In the genomic region with DNA sequence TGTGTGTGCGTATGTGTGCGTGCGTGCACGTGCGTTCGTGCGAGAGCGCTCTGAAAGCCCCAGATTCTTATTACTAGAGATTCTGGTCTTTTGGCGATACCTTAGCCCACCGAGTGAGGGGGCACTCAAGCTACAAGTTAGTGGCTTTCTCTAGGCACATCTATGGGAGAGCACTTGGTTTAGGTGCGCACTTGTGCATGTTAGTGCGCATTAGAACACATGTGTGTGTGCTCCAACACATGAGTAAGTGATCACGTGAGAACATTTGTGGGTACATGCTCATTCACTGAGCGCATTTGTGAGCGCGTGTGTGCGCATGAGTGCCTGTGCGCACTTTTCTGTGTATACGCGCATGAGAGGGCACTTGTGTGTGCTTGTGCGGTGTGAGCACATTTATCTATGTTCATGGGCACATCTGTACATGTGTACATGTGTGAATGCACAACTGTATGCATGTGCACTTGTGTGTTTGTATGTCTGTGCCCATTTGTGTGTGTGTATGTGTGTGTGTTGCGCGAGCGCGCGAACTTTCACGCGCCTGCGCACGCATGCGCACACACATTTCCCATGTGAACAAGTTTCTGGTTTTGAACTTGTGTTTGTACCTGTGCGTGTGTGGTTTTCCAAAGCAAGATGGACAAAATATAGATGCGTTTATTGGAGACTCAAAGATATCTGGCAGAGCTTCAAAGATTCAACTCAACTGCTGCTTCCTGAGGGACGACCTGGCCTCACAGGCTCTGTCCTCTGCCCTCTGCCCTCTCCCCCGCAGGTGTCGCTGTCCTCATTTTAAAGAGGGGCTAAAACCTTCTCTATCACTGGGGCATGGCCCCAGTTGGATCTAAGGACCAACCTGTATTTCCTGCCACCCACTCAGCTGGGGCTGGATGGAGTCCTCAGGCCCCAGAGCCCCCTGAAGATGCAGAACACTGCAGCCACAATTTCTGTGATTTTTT, we compare ENCODE assay signal across 8 mouse cellular contexts. TPM values are rescaled to one million over a fixed set of nuclear protein-coding genes. Genes with fewer than 3 reads are reported as not detected.
DNase-seq lines count a peak whose midpoint lies in the region; ATAC-seq and TF ChIP-seq lines count a peak whose summit lies in the region.

No protein-coding gene starts in this region.

- 62% methylated on average over 36 of the region's 36 CpGs for WGBS in thymus, adult 2 months
- WGBS in limb, embryonic 15.5 days = 56% methylated on average over 36 of the region's 36 CpGs
- WGBS in stomach, embryonic 15.5 days = 50% methylated on average over 36 of the region's 36 CpGs

- DNase-seq in thymus, postnatal 0 days (ENCODE audit: low spot score) = peak; percentile 9
- DNase-seq in thymus, adult 2 months = no peak
- DNase-seq in gastrocnemius, postnatal 4 days (ENCODE audit: low spot score in 2 of 2) = no peak
- no peak for DNase-seq in lung, postnatal 4 days

- H3K27ac ChIP-seq in thymus, adult 2 months (ENCODE audit: control insufficient read depth, insufficient read depth, low read length) = no peak overlapping the region
- H3K27ac ChIP-seq in limb, embryonic 15.5 days = no peak overlapping the region
- H3K27ac ChIP-seq in stomach, embryonic 15.5 days = no peak overlapping the region

- peaks cover 9% of the 10 kb centered on the region for H3K36me3 ChIP-seq in erythroblast, embryonic 14.5 days (ENCODE audit: control insufficient read depth)
- no peaks in the 10 kb centered on the region for H3K36me3 ChIP-seq in thymus, adult 2 months (ENCODE audit: control insufficient read depth, insufficient read depth, low read length)
- no peaks in the 10 kb centered on the region for H3K36me3 ChIP-seq in limb, embryonic 15.5 days
- no peaks in the 10 kb centered on the region for H3K36me3 ChIP-seq in stomach, embryonic 15.5 days

- no peak overlapping the region for H3K9ac ChIP-seq in limb, embryonic 15.5 days
- H3K9ac ChIP-seq in stomach, embryonic 15.5 days = no peak overlapping the region

- no peak for TF ChIP-seq CTCF in thymus, adult 2 months (IDR thresholded peaks at IDR 0.05; ENCODE audit: borderline replicate concordance, control insufficient read depth, extremely low read depth, insufficient read depth, low read length, poor library complexity)

- H3K4me2 ChIP-seq in limb, embryonic 15.5 days = peak overlapping the region; percentile 46
- H3K4me2 ChIP-seq in stomach, embryonic 15.5 days = peak overlapping the region; percentile 32

- H3K27me3 ChIP-seq in erythroblast, embryonic 14.5 days (ENCODE audit: control insufficient read depth) = peaks cover 3% of the 10 kb centered on the region; the same call in 1 of the 2 replicates
- no peaks in the 10 kb centered on the region; the same call in 1 of the 2 replicates for H3K27me3 ChIP-seq in thymus, adult 2 months (ENCODE audit: control insufficient read depth, insufficient read depth, low read length)
- H3K27me3 ChIP-seq in limb, embryonic 15.5 days = 0 out of 2 replicates have a peak, but pooled peaks cover 3% of the 10 kb centered on the region
- no peaks in the 10 kb centered on the region for H3K27me3 ChIP-seq in stomach, embryonic 15.5 days (replicated peaks)

- H3K4me3 ChIP-seq in erythroblast, embryonic 14.5 days (replicated peaks) = peak overlapping the region; percentile 57
- H3K4me3 ChIP-seq in thymus, adult 2 months (ENCODE audit: control insufficient read depth, insufficient read depth, low read length) = no peak overlapping the region
- peak overlapping the region; percentile 28 for H3K4me3 ChIP-seq in limb, embryonic 15.5 days
- no peak overlapping the region; the same call in 1 of the 2 replicates for H3K4me3 ChIP-seq in stomach, embryonic 15.5 days (replicated peaks)

- peaks cover 71% of the 10 kb centered on the region for H3K4me1 ChIP-seq in erythroblast, embryonic 14.5 days (ENCODE audit: control insufficient read depth)
- no peaks in the 10 kb centered on the region for H3K4me1 ChIP-seq in thymus, adult 2 months (replicated peaks; ENCODE audit: control insufficient read depth, insufficient read depth, low read length)
- no peaks in the 10 kb centered on the region for H3K4me1 ChIP-seq in limb, embryonic 15.5 days
- H3K4me1 ChIP-seq in stomach, embryonic 15.5 days = no peaks in the 10 kb centered on the region

- peaks cover 5% of the 10 kb centered on the region; the same call in 1 of the 2 replicates for H3K9me3 ChIP-seq in erythroblast, embryonic 14.5 days (ENCODE audit: control insufficient read depth, low read length)
- no peaks in the 10 kb centered on the region for H3K9me3 ChIP-seq in limb, embryonic 15.5 days
- H3K9me3 ChIP-seq in stomach, embryonic 15.5 days = no peaks in the 10 kb centered on the region

- TF ChIP-seq POLR2A in thymus, adult 2 months (IDR thresholded peaks at IDR 0.05; ENCODE audit: control insufficient read depth, extremely low read depth, insufficient read depth, low read length, poor library complexity) = no peak

- no peak for ATAC-seq in erythroblast, adult 5-6 weeks (replicated peaks; ENCODE audit: low FRiP score, poor library complexity, severe bottlenecking)
- ATAC-seq in limb, embryonic 15.5 days (ENCODE audit: insufficient number of reproducible peaks, low FRiP score, low TSS enrichment, low read depth) = no peak
- no peak for ATAC-seq in stomach, embryonic 15.5 days (ENCODE audit: insufficient read depth, low FRiP score, low read depth)

RNA-seq across cellular contexts. Expression of a gene that starts 38.1 kb away (rescaled TPM):
- 0.08 and 0.10 TPM in 2 replicates for polyA plus RNA-seq in erythroblast, embryonic 14.5 days (2012)
- not detected in 2 replicates for total RNA-seq in erythroblast, adult 5-6 weeks (2015; ENCODE audit: low replicate concordance)
- not detected in 2 replicates for total RNA-seq in erythroblast, adult 5-6 weeks (2017; ENCODE audit: low replicate concordance)
- polyA plus RNA-seq in thymus, postnatal 0 days (2015; fragmentation: Nextera tagmentation; extraction: Ambion mirVana) = 1.3 TPM in 2 replicates
- 2.8 and 3.7 TPM in 2 replicates for polyA plus RNA-seq in thymus, adult 2 months (2012; rRNA removed)
- 9.7 and 12.0 TPM in 2 replicates for polyA plus RNA-seq in limb, embryonic 15.5 days (2015; fragmentation: Nextera tagmentation; extraction: Ambion mirVana)
- polyA plus RNA-seq in stomach, embryonic 15.5 days (2015; fragmentation: Nextera tagmentation; extraction: Ambion mirVana) = 47.6 and 48.8 TPM in 2 replicates
- total RNA-seq in gastrocnemius, postnatal 4 days (2021) = 10 to 100 TPM; 10.2 to 10.6 TPM

RNA-seq across cellular contexts. Expression of a gene that starts 48.0 kb away (rescaled TPM):
- polyA plus RNA-seq in erythroblast, embryonic 14.5 days (2012) = 0.02 TPM in 2 replicates
- total RNA-seq in erythroblast, adult 5-6 weeks (2015; ENCODE audit: low replicate concordance) = 1.7 and 2.3 TPM in 2 replicates
- 1.0 TPM in 1 of 2 replicates, not detected in the other for total RNA-seq in erythroblast, adult 5-6 weeks (2017; ENCODE audit: low replicate concordance)
- polyA plus RNA-seq in thymus, postnatal 0 days (2015; fragmentation: Nextera tagmentation; extraction: Ambion mirVana) = 0.88 and 1.1 TPM in 2 replicates
- polyA plus RNA-seq in thymus, adult 2 months (2012; rRNA removed) = 1.9 and 2.0 TPM in 2 replicates
- 0.06 and 0.12 TPM in 2 replicates for polyA plus RNA-seq in limb, embryonic 15.5 days (2015; fragmentation: Nextera tagmentation; extraction: Ambion mirVana)
- not detected in 2 replicates for polyA plus RNA-seq in stomach, embryonic 15.5 days (2015; fragmentation: Nextera tagmentation; extraction: Ambion mirVana)
- not detected for total RNA-seq in gastrocnemius, postnatal 4 days (2021)

RNA-seq across cellular contexts. Expression of a gene that starts 57.3 kb away (rescaled TPM):
- not detected in 2 replicates for polyA plus RNA-seq in erythroblast, embryonic 14.5 days (2012)
- total RNA-seq in erythroblast, adult 5-6 weeks (2015; ENCODE audit: low replicate concordance) = 1.7 TPM in 1 of 2 replicates, not detected in the other
- not detected in 2 replicates for total RNA-seq in erythroblast, adult 5-6 weeks (2017; ENCODE audit: low replicate concordance)
- 0.04 and 0.27 TPM in 2 replicates for polyA plus RNA-seq in thymus, postnatal 0 days (2015; fragmentation: Nextera tagmentation; extraction: Ambion mirVana)
- polyA plus RNA-seq in thymus, adult 2 months (2012; rRNA removed) = 0.15 and 0.19 TPM in 2 replicates
- 0.38 and 0.61 TPM in 2 replicates for polyA plus RNA-seq in limb, embryonic 15.5 days (2015; fragmentation: Nextera tagmentation; extraction: Ambion mirVana)
- polyA plus RNA-seq in stomach, embryonic 15.5 days (2015; fragmentation: Nextera tagmentation; extraction: Ambion mirVana) = not detected in 2 replicates
- under 1 TPM; 0.07 to 0.13 TPM for total RNA-seq in gastrocnemius, postnatal 4 days (2021)

Comparison
In these comparisons a context has a peak if more than half of its experiments do, and no peak if none do; other contexts are left out.
1. H3K4me3 ChIP-seq: peak in erythroblast, embryonic 14.5 days (single experiment) and limb, embryonic 15.5 days (single experiment); none in thymus, adult 2 months (single experiment) and stomach, embryonic 15.5 days (single experiment).